Mouse (Mus musculus): ENCODE data around the gene Wdr59. TPM values are rescaled to one million over a fixed set of nuclear protein-coding genes. Genes with fewer than 3 reads are reported as not detected.

Wdr59 gene
- total RNA-seq, 2 experiments from 2014 or later: 13.0 to 13.3 TPM

- no peak for DNase-seq (ENCODE audit: low spot score in 2 of 2)
Observed at GRCm38 (mm10) chr8:111496326-111496725, 25.6 kb downstream of the Wdr59 start.

GRCm38 (mm10) chr8:111493176-111493575 is 28.7 kb downstream of the Wdr59 start:
- no peak for DNase-seq (ENCODE audit: low spot score in 2 of 2)

GRCm38 (mm10) chr8:111492508-111492907 is 29.4 kb downstream of the Wdr59 start:
- no peak for DNase-seq (ENCODE audit: low spot score in 2 of 2)

GRCm38 (mm10) chr8:111491191-111491590 is 30.7 kb downstream of the Wdr59 start:
- DNase-seq (ENCODE audit: low spot score in 2 of 2): no peak

DNA sequence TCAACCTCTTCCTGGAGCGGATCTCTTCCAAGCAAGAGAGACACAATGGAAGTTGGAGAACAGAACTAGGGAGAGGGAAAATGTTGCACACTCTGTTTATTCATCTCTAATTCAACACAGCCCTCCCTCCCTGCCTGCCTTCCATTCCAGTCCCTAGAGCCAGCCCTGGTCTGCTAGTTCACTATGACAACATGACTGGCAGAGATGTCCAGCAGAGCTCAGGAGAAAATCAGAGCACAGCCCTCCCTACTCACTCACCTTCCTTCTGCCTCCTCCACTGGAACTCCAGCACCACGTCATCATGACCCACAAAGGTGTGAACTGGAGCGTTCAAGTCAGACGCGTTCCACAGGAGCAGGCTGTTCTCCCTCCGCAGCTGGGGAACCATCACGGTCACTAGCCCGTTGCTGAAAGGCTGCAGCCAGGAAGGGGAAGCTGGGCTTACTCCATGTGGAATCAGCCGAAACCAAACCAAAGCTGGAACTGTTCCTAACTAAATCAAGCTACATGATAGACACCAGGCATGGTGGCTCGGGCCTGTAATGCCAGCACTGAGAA is 31.8 kb downstream of the Wdr59 start:
- no peak for DNase-seq (ENCODE audit: low spot score in 2 of 2)

GRCm38 (mm10) chr8:111480691-111481090 is 41.2 kb downstream of the Wdr59 start:
- no peak for DNase-seq (ENCODE audit: low spot score in 2 of 2)

- no peak for DNase-seq (ENCODE audit: low spot score in 2 of 2)
Observed at GRCm38 (mm10) chr8:111477761-111478465, 44.0 kb downstream of the Wdr59 start.

- DNase-seq (ENCODE audit: low spot score in 2 of 2): peak in 1 of 2 experiments; percentile 19
Observed at GRCm38 (mm10) chr8:111471526-111472081, 50.3 kb downstream of the Wdr59 start.

- DNase-seq (ENCODE audit: low spot score in 2 of 2): no peak
Observed at GRCm38 (mm10) chr8:111469013-111469412, 52.9 kb downstream of the Wdr59 start.

DNA sequence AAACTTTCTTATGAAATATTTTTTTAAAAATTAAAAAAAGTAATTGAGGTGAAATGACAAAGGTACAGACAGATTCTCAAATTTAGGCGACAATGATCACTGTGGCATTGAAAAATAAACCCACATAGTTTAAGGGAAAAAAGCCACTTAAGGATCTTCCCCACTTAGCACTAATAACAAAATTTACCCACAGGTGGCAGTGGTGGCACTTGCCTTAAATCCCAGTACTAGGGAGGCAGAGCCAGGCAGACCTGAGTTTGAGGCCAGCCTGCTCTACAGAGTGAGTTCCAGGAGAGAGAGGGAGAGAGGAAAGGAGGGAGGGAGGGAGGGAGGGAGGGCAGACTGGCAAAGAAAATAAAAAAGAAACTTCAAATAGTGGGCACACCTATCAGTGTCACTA is 56.6 kb downstream of the Wdr59 start:
- DNase-seq (ENCODE audit: low spot score in 2 of 2): no peak

DNA sequence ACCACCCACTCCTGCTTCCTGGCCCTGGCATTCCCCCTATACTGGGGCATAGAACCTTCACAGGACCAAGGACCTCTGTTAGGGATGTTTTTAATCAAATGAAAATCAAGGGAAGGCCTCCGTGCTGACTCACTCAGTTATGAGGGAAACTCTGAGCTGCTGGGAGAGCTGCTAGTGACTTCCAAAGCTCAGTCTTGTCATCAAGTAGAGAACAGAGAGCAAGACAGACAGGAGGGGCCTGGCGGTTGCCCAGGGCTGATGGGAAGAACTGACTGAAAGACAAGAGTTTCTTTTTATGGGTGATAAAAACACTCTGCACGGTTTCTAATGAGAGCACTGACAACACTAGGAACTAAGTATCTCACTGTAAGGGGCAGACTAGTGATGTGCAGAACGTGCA is 57.4 kb downstream of the Wdr59 start:
- DNase-seq (ENCODE audit: low spot score in 2 of 2): no peak

DNA sequence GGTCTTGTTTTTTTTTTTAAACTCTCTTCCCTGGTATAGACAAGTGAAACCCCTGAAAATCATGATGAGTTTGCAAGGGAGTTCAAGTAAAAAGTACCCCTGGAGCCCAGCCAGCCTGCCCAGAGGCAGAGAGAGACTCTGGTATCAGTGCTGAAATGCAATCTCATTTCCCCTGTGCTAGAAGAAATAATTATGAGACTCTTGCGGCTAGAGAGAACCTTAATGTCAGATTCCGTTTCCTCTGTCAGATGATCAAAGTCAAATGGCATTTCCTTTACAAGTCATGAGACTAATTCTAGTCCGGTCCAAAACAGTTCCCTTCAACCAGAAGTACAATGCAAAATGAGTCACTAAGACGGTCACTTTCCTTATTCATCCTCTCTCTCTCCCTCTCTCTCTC is 72.2 kb downstream of the Wdr59 start:
- no peak for DNase-seq (ENCODE audit: low spot score in 2 of 2)

GRCm38 (mm10) chr8:111445960-111446660 is 75.8 kb downstream of the Wdr59 start:
- no peak for DNase-seq (ENCODE audit: low spot score in 2 of 2)

DNA sequence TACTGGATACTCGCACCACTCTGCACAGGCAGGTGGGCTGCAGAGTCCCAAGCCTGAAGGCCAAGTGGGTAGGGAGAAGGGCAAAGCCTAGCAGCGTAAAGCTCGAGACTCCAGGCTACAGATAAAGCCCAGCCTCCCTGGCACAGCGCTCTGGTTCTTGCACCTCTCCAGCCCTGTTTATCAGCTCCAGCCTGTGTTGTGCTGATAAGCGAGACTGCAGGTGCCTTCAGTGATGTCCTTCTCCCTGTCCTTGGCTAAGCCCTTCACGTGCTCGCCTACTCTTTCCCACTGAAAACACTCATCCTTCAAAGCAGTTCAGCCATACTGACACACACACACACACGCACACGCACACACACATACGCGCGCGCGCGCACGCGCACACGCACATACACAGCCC is 76.3 kb downstream of the Wdr59 start:
- no peak for DNase-seq (ENCODE audit: low spot score in 2 of 2)

DNA sequence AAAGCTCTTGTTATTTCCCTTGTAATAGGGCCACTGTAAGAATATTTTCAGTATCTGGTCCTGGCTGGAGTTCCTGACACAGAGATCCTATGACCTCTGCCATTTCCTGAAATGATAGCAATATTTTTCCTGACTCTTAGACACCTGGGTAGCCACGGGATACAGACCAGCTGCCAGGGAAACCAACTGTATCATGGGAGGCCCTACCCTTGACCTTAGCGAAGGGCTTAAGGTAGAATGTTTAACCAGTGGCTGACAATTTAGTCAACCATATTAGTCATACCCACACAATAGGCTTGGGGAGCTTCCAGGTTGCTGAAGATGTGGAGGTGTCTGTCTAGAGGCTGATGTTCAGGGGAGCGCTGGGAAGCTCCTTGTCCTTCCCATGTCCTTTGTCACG is 77.6 kb downstream of the Wdr59 start:
- no peak for DNase-seq (ENCODE audit: low spot score in 2 of 2)

GRCm38 (mm10) chr8:111439189-111439588 is 82.7 kb downstream of the Wdr59 start:
- DNase-seq (ENCODE audit: low spot score in 2 of 2): peak; percentile 29 to 59

GRCm38 (mm10) chr8:111435071-111435828 is 86.6 kb downstream of the Wdr59 start:
- DNase-seq (ENCODE audit: low spot score in 2 of 2): no peak

- DNase-seq (ENCODE audit: low spot score in 2 of 2): no peak
Observed at GRCm38 (mm10) chr8:111424646-111425045, 97.2 kb downstream of the Wdr59 start.

- DNase-seq (ENCODE audit: low spot score in 2 of 2): no peak
Observed at GRCm38 (mm10) chr8:111424181-111424580, 97.7 kb downstream of the Wdr59 start.

DNA sequence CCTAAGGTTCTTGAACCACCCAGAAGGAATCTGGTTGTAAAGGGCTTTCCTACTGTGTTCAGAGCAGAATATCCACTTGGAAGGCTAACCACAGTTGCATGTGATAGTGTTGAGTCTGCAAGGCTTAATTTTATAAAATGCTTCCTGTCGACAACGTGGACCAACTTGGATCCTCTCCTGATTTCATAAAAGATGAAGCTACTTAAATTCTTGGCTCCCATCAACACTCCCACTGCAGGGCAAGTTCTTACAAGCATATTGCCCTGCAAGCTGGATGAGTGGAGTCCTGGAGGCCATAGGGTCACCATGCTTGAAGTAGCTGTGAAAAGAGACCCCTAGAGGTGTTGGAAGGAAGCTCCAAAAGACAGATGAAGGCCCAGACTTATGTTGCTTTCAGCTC is 99.3 kb downstream of the Wdr59 start:
- no peak for DNase-seq (ENCODE audit: low spot score in 2 of 2)

DNA sequence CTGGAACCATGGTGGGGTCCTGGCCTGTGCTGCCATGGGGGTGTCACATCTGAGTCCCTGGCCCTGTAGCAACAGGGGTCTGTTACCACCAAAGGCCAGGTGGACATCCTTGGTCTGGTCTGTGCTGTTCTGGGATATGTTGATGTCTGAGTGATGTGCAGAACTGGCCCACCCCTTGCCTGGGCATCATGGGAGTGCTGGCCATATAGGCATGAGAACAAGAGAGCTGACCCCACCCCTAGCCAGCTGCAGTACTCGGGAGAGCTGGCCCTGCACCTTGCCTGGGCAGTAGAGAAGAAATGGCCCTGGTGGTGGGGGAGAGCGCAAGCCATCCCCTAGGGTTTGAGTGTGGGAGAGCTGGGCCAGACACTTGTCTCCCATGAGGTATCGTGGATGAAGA is 102.7 kb downstream of the Wdr59 start:
- no peak for DNase-seq (ENCODE audit: low spot score in 2 of 2)
